Mouse (Mus musculus) layer of hippocampus, postnatal 14 days (tissue): ENCODE data around the gene Ric3. TPM values are rescaled to one million over a fixed set of nuclear protein-coding genes. Genes with fewer than 3 reads are reported as not detected.

Experiments used
- DNase-seq, 2 experiments: peaks; one replicate each; pipeline ENCODE4 v3.0.0; 2021 to 2022; ENCODE audit warnings: low spot score in 2 of 2, mixed read lengths in 1 of 2
- total RNA-seq, 2 experiments: library from RNA; stranded (reverse); gene quantifications; 2 replicates each; pipeline ENCODE4 v1.2.3; 2021

The Ric3 gene
- total RNA-seq, 2 experiments from 2014 or later: 54.0 to 57.9 TPM

DNA sequence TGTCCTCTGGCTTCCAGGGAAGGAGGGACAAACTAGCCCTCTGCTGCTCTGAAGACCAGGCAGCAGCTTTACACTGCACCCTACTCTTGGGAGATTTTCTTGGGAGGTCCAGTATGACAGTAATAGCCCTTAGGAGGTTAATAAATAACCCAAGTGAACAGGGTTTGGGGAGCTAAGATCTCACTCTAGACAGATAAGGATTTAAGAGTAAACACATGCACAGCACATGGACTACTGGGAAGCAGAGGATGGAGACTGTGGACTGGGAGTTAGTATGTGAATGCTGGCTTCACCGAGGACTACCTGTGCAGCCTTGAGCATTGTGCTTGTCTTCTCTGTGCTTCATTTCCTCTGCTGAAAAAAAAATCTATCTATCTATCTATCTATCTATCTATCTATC is 73.9 kb downstream of the Ric3 start:
- DNase-seq: no peak

DNA sequence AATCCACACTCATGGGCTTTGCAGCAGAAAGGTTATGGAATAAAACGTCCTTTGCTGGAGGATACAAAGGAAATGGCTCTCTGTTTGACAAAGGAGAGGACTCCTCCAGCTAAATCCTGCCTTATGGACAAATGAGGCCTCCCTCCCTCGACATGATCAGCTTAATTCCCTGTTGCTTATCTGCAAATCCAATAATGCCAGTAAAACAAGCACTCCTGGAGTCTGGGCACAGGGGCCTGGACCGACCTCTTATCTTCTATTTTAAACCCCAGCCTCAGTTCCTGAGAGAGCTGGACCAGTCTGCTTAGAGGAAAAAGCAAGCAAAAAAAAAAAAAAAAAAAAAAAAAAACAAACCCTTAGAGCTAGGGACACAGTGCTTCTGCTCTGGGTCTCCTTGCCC is 79.5 kb downstream of the Ric3 start:
- no peak for DNase-seq

DNA sequence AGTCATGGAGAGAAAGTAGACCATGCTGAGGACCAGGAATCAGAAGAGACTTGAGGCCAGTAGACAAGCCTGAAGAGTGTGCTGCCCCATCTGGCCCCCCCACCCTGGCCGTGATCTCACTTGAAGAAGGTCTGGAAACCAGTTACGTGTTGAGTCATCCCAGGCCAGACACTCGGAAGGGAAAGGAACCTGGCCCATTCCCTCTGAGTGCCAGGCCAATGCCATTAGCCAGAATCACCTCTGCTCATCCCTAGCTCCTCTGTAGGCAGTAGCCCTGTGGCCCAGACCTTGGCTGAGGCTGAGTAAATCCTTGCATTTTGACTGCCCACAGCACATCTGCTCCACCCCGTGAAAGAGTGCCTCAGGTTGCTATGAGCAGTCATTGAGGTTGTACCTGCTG is 81.2 kb downstream of the Ric3 start:
- DNase-seq: no peak

DNA sequence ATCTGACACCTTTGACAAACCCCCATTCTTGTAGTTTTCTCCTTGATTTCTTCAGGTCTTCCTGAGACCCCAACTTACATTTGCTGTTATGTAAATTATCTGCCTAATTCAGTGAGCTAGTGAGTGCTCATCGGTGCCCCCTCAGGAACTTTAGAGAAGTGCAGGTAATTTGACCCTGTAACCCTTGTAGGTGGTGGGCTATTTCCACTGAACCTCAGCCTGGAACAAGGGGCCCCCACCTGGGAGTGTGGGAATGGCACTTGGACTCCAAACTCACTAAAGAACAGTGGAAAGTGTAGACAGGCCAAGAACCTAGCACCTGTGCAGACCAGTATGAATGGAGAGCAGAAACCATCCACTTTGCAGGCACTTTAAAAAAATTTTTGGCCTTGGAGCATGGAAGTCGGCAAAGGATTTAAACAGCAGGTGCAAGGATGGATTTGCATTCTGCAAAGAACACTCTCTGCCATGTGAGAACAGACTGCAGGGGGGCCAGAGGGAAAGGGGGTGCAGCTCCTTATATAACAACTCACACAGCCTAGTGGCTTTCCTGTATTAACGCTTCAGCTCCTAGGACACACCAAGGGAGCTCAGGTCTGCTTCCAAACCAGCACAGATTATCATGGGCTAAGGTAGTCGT is 82.7 kb downstream of the Ric3 start:
- peak in 1 of 2 experiments; percentile 54 for DNase-seq

DNA sequence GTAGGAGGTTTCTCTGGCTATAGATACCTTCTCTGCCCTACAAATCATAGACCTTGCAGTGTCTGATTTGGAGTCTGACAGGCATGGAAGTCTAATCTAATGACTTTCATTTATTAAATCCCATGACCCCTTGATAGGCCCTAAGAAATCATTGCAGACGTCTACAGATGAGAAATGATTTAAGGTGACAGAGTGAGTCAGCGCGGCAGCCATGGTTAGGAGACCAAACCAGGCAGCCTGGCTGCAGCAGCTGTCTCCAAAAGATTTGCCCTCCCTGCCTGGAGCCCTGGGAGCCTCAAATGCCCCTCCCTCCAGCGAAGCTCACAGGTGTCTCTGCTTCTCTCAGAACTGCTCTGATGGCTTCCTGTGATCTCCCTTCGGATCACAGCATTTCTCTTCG is 87.0 kb downstream of the Ric3 start:
- DNase-seq: no peak

DNA sequence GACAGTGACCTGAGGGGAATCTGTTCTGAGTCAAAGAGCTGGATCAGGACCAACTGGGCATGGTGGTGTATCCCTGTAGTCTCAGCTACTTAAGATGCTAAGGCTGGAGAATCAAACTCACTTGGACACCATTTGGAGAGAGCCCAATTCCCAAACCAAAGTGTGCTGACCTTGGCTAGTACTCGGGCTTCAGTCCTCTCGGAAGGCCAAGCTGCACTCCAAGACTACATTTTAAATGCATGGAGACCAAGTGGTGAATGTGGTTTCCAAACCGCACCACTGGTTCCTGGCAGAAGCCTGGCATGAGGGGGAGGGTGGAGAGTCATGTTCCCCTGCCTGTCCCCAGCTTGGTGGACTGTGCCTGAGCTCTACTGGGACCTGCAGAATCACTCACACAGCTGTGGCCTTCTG is 89.2 kb downstream of the Ric3 start:
- DNase-seq: no peak

DNA sequence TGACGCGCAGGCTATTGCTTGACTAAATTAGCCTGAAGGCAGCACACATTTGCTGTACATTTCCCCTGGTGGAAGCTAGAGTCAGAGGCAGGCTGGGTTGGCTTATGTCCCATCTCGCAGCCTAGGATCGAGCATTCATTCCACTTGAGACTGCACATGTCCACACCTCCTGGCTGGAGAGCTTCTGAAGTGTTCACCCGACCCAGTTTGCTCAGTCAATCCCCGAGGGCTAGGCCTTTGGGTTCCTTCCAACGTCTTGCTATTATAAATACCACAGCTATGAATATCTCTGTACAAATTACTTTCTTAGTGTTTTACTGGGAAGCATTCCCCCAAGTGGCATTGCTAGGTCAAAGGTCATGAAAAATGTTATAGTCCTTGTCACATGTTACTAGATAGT is 89.9 kb downstream of the Ric3 start:
- no peak for DNase-seq

DNA sequence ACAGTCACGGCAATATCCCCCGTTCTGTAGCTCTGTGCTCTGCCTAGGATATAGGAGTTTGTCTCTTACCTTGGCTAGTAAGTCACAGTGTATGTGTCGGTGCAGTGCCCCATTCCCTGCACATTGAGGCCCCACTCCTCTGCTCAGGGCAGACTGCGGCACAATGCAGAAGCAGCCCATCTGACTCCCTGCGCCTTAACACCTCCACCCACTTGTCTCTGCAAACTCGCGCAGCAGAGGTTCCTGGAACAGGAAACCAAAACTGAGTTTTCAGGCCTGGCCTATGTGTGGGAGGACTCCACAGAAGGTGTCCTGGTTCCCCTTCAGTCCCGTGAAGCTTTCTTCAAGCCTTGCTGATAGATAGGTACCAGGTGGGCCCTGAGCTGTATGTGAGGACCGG is 91.9 kb downstream of the Ric3 start:
- DNase-seq: no peak

DNA sequence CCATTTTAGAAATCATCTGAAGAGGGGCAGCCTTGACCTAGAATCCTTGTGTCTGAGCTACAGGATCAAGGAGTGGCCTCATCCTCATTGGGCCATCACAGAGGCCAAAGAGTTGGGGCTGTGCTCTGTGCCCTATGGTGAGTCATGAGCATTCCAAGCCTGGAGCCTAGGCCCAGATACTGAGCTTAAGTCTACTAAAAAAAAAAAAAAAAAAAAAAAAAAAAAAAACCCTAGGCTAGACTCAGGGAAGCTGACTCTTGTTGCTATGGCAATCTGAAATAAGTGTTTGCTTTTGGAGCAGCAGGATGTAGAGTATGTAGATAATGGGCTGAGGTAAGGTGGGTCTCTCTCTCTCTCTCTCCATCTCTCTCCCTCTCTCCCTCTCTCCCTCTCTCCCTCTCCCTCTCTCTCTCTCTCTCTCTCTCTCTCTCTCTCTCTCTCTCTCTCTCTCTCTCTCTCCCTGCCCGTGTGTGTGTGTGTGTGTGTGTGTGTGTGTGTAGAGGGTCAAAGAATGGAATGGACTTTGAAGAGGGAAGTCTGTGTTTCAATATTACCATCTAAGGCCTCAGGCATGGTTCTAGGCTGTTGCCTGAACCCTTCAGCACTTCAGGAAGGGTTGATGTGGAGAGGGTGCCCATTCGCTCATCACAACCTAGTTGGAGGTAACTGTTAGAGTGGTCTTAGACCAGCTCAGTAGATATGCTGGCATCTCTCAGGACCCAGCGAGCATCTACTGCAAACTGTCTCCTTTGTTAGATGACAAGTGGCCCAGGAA is 97.0 kb downstream of the Ric3 start:
- no peak for DNase-seq

Other genes starting within 250 kb of the Ric3 start
- gene Olfr516, start 232.8 kb downstream of the Ric3 start, total RNA-seq: not detected
- gene Olfr517, start 211.0 kb downstream of the Ric3 start, total RNA-seq: not detected
- not detected for gene Olfr518, start 198.3 kb downstream of the Ric3 start, total RNA-seq
- gene Olfr519, start 188.9 kb downstream of the Ric3 start, total RNA-seq: not detected
- under 1 TPM; 0.25 to 0.45 TPM for gene Nlrp10, start 153.2 kb downstream of the Ric3 start, total RNA-seq
- gene Eif3f, start 148.9 kb downstream of the Ric3 start, total RNA-seq: 10 to 100 TPM; 96.9 to 100.0 TPM
- 100 to 1,000 TPM; 143 to 153 TPM for gene Tub, start 133.0 kb downstream of the Ric3 start, total RNA-seq
- 10 to 100 TPM; 53.8 to 60.2 TPM for gene Lmo1, start 91.9 kb upstream of the Ric3 start, total RNA-seq